Mouse (Mus musculus) myocyte (in vitro differentiated cells): ENCODE measurements at regions not wholly inside any gene's neighbourhood (a gene's known extent, or its start where the extent isn't known, plus 50 kb on each side); places are given as distances from the start of the nearest gene placed in this dataset.

Source experiments
- E2F4 ChIP-seq: IDR thresholded peaks from one replicate; pipeline ENCODE4 v1.6.1; 2011; ENCODE audit warnings: mild to moderate bottlenecking, control low read depth, moderate library complexity; ENCODE audit not compliant: insufficient read depth
- MAX ChIP-seq: IDR thresholded peaks from one replicate; pipeline ENCODE4 v1.6.1; 2011; ENCODE audit warnings: low read depth, mild to moderate bottlenecking, control low read depth
- MYOG ChIP-seq, 3 experiments: IDR thresholded peaks; one replicate each; pipeline ENCODE4 v1.6.1; 2011; ENCODE audit warnings: control low read depth in 2 of 3, low read depth in 2 of 3, mild to moderate bottlenecking in 2 of 3; ENCODE audit not compliant: insufficient read length in 2 of 3, control insufficient read depth in 1 of 3, insufficient read depth in 1 of 3
- TCF3 ChIP-seq: IDR thresholded peaks from one replicate; pipeline ENCODE4 v1.6.1; 2011; ENCODE audit warnings: low read depth, control low read depth; ENCODE audit not compliant: insufficient read length

- TF ChIP-seq MAX, result no peak
- no peak for TF ChIP-seq E2F4
- no peak for TF ChIP-seq TCF3
- TF ChIP-seq MYOG (IDR thresholded peaks at IDR 0.05; ENCODE audit: control insufficient read depth in 1 of 3, insufficient read depth in 1 of 3, insufficient read length in 2 of 3, low read depth in 2 of 3), result no peak
These were observed 449.1 kb upstream of the Adamts9 start for GRCm38 (mm10) chr6:93392402-93392801.
